8 mouse cellular contexts compared by ENCODE assay signal in genomic region chr1:39901063-39901811, GRCm38 (mm10). TPM values are rescaled to one million over a fixed set of nuclear protein-coding genes. Genes with fewer than 3 reads are reported as not detected.
A peak's percentile ranks its signal among the peaks of the same experiment; 100 is the strongest.
DNase-seq lines count a peak whose midpoint lies in the region; ATAC-seq lines count a peak whose summit lies in the region.

No protein-coding gene starts in this region.

- H3K36me3 ChIP-seq in intestine, embryonic 14.5 days (ENCODE audit: control insufficient read depth, insufficient read depth, low read length) = peaks cover 17% of the 10 kb centered on the region
- H3K36me3 ChIP-seq in liver, embryonic 12.5 days = peaks cover 5% of the 10 kb centered on the region; the same call in 1 of the 2 replicates
- peaks cover 18% of the 10 kb centered on the region for H3K36me3 ChIP-seq in neural tube, embryonic 12.5 days

- no peaks in the 10 kb centered on the region for H3K9me3 ChIP-seq in intestine, embryonic 14.5 days (ENCODE audit: control insufficient read depth, low read length)
- no peaks in the 10 kb centered on the region for H3K9me3 ChIP-seq in liver, embryonic 12.5 days (replicated peaks)
- H3K9me3 ChIP-seq in neural tube, embryonic 12.5 days = no peaks in the 10 kb centered on the region

- peak overlapping the region; percentile 99 for H3K9ac ChIP-seq in intestine, embryonic 14.5 days (ENCODE audit: low read length)
- H3K9ac ChIP-seq in liver, embryonic 12.5 days = peak overlapping the region; percentile 76
- peak overlapping the region; percentile 100 for H3K9ac ChIP-seq in neural tube, embryonic 12.5 days

- H3K4me1 ChIP-seq in intestine, embryonic 14.5 days (replicated peaks; ENCODE audit: control insufficient read depth, insufficient read depth, low read length) = peaks cover 33% of the 10 kb centered on the region
- peaks cover 49% of the 10 kb centered on the region for H3K4me1 ChIP-seq in liver, embryonic 12.5 days
- peaks cover 43% of the 10 kb centered on the region for H3K4me1 ChIP-seq in neural tube, embryonic 12.5 days

- H3K4me3 ChIP-seq in intestine, embryonic 14.5 days (ENCODE audit: low read depth, low read length) = peak overlapping the region; percentile 84
- H3K4me3 ChIP-seq in liver, embryonic 12.5 days = peak overlapping the region; percentile 71
- H3K4me3 ChIP-seq in neural tube, embryonic 12.5 days = peak overlapping the region; percentile 95

- H3K27ac ChIP-seq in intestine, embryonic 14.5 days (ENCODE audit: low read depth) = peak overlapping the region; percentile 95
- peak overlapping the region; percentile 81 for H3K27ac ChIP-seq in liver, embryonic 12.5 days
- peak overlapping the region; percentile 99 for H3K27ac ChIP-seq in neural tube, embryonic 12.5 days

- WGBS in intestine, embryonic 14.5 days = under 1% methylated on average over 64 of the region's 75 CpGs
- WGBS in liver, embryonic 12.5 days (ENCODE audit: insufficient replicate concordance) = under 1% methylated on average over 47 of the region's 75 CpGs
- under 1% methylated on average over 75 of the region's 75 CpGs for WGBS in neural tube, embryonic 12.5 days

- peak; percentile 67 for DNase-seq in 3134 (ENCODE audit: extremely low read depth, insufficient read length, low spot score)
- DNase-seq in Muller cell, postnatal 12 days (ENCODE audit: inconsistent ontology term) = peak; percentile 62
- DNase-seq in cerebellum, postnatal 36 days = peak; percentile 50 to 60
- DNase-seq in gastrocnemius, postnatal 25 days = peak; percentile 44
- peak; percentile 87 for DNase-seq in intestine, embryonic 14.5 days (ENCODE audit: low spot score)
- peak; percentile 72 for DNase-seq in thymus, postnatal 25 days

- H3K27me3 ChIP-seq in intestine, embryonic 14.5 days (replicated peaks; ENCODE audit: control insufficient read depth, insufficient read depth, low read length) = no peaks in the 10 kb centered on the region
- peaks cover 51% of the 10 kb centered on the region for H3K27me3 ChIP-seq in liver, embryonic 12.5 days (replicated peaks)
- H3K27me3 ChIP-seq in neural tube, embryonic 12.5 days (replicated peaks) = no peaks in the 10 kb centered on the region

- ATAC-seq in intestine, embryonic 14.5 days (replicated peaks; ENCODE audit: low FRiP score, low TSS enrichment, low read depth) = peak; percentile 22
- peak; percentile 14 for ATAC-seq in liver, embryonic 12.5 days
- ATAC-seq in neural tube, embryonic 12.5 days (ENCODE audit: low FRiP score, low read depth) = peak; percentile 34

- peak overlapping the region; percentile 71 for H3K4me2 ChIP-seq in intestine, embryonic 14.5 days (ENCODE audit: low read length)
- H3K4me2 ChIP-seq in liver, embryonic 12.5 days = peak overlapping the region; percentile 88
- peak overlapping the region; percentile 92 for H3K4me2 ChIP-seq in neural tube, embryonic 12.5 days (replicated peaks)

RNA-seq across cellular contexts. Expression of gene Map4k4, which starts 0.5 kb away (rescaled TPM):
- 10 to 100 TPM; 32.6 to 36.0 TPM for total RNA-seq in gastrocnemius, postnatal 25 days (2021)
- 28.3 and 35.4 TPM in 2 replicates for polyA plus RNA-seq in intestine, embryonic 14.5 days (2014; fragmentation: Nextera tagmentation; extraction: Ambion mirVana)
- 8.8 and 9.7 TPM in 2 replicates for polyA plus RNA-seq in liver, embryonic 12.5 days (2016; fragmentation: Nextera tagmentation; extraction: Ambion mirVana)
- 65.8 and 69.4 TPM in 2 replicates for polyA plus RNA-seq in neural tube, embryonic 12.5 days (2016; fragmentation: Nextera tagmentation; extraction: Ambion mirVana)

Comparison
In these comparisons a context has a peak if more than half of its experiments do, and no peak if none do; other contexts are left out.
1. Peak in every context shown above with its lines: DNase-seq, ATAC-seq, H3K4me3 ChIP-seq and H3K27ac ChIP-seq.